Mouse (Mus musculus) lung, adult 2 months (tissue): ENCODE results near the gene Fam81a.

Experiments
- CTCF ChIP-seq: fragments of 200-500 bp; IDR thresholded peaks from 2 replicates; pipeline ENCODE4 v1.5.1; 2011; ENCODE audit warnings: mild to moderate bottlenecking, low read length, control low read depth; ENCODE audit not compliant: insufficient read depth
- POLR2A ChIP-seq: fragments of 200-500 bp; IDR thresholded peaks from 2 replicates; pipeline ENCODE4 v1.6.1; 2011; ENCODE audit warnings: low read depth, mild to moderate bottlenecking, control low read depth, low read length, borderline replicate concordance; ENCODE audit errors: extremely low read depth

- TF ChIP-seq CTCF, result no peak
- TF ChIP-seq POLR2A, result no peak
These were observed 40.3 kb upstream of the Fam81a start for GRCm38 (mm10) chr9:70182639-70183038.
